Mouse (Mus musculus): Measurements from ENCODE around the gene Ppp1cc.

Gene Ppp1cc

DNA sequence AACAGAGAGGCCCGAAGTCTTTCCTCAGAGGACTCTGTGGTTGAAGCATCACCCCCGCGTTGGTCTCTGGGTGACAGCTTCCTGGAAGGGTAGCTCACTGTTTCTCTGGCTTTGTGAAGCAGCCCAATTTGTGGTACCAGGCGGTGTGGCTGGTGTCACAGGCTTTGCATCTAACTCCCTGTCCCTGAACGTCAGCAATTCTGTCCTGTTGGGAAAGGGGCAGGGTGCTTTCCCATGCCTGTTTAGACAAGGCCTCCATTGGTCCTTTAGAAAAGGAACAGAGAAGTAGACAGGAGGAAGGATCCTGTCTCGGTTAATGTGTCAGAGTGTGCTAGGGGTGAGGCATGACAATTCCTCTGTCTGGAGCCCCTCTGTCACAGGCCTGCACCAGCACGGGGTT is 60.9 kb downstream of the Ppp1cc start:
- DNase-seq, result no peak

DNA sequence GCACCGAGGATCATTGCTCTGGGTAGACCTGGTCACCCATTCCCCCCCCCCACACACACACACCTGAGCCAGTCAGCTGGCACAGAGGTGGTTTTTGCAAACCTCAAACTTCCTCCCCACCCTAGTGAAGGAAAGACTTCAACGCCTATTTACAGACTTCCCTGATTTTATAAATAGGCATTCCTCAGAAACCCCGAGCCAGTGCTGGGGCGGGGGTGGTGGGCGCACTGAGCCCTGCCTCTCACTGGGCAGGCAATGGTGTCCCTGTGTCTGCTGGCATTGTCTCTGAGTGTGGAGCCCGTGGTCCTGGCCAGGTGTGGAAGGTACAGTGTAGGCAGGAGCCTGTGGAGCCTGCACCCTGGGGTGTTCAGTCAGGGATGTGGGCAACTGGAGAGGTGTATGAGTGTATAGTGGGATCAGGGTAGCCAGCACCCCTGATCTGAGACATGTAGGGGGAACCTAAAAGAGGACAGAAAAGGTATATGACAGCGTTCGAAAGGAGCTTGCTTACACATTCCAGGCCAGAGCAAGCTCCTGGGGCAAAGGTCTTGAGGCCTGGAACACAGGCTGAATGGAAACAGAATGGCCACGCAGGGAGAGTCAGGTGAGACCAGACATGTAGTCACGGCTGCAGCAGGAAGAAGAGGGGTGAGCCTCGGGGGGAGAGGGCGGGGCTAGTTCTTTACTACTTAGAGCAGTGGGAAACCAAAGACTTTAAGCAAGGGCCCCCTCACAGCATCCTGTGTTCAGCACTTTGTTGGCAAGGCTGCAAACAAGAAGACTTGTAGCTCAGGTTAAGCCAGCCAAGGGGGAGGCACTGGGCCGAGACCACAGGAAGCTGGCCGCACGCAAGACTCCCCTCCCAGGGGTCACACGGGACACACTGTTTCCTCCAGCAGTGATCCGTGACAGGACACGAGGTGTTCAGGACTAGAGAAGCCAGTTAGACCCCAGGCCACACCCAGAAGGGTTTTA is 61.9 kb downstream of the Ppp1cc start:
- DNase-seq, result no peak

DNA sequence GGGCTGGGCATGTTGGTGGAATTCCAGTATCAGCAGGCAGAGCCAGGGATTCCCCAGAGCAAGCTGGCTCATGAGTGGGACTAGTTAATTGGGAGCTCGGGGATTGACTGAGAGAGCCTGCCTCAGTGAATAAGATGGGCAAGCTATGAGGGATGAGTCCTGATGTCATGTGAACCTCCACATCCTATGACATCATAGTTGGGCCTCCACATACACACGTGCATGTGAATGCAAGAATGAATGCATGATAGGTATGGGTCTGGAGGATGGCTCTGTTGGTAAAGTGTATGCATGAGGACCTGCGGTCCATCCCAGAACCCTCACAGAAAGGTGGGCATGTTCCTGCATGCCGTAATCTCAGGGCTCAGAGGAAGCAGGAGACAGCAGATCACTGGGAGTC is 63.0 kb downstream of the Ppp1cc start:
- DNase-seq, result no peak

DNA sequence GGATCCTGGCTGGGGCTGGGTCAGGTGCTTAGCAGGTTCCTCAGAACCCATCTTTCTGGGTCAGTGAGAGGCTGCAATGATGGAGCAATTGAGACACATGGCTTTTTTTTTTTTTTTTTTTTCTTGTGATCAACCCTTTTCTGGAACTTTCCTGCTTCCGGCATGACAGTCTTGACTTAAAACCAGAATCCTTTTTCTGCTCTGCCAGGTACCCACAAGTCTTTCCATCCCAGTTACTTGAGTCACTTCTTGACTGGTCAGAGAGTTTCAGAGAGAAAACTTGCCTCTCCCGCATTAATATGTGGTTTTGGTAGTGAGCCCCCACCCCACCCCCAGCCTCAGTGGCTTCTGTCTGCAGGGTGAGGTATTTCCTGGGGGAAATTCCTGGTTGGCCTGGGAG is 66.2 kb downstream of the Ppp1cc start:
- no peak for DNase-seq
